Comparison of ENCODE assay signal across 7 mouse cellular contexts in genomic region chr13:45962776-45963175, GRCm38 (mm10). TPM values are rescaled to one million over a fixed set of nuclear protein-coding genes. Genes with fewer than 3 reads are reported as not detected.
DNase-seq lines count a peak whose midpoint lies in the region; ATAC-seq and TF ChIP-seq lines count a peak whose summit lies in the region.

No protein-coding gene starts in this region.

- DNase-seq in lung, postnatal 36 days, result no peak
- no peak for DNase-seq in left cerebral cortex, adult 8-10 months (ENCODE audit: low spot score in 2 of 2)
- no peak for DNase-seq in layer of hippocampus, adult 8-10 months (ENCODE audit: low spot score in 2 of 2)

- TF ChIP-seq CTCF in embryonic fibroblast, embryonic 13.5 days (IDR thresholded peaks at IDR 0.05; ENCODE audit: borderline replicate concordance, insufficient read depth, low read length), result no peak

- peaks cover 56% of the 10 kb centered on the region for H3K4me1 ChIP-seq in lung, embryonic 15.5 days
- peaks cover 16% of the 10 kb centered on the region for H3K4me1 ChIP-seq in embryonic fibroblast, embryonic 13.5 days (ENCODE audit: control insufficient read depth, insufficient read depth, low read length)
- H3K4me1 ChIP-seq in limb, embryonic 12.5 days (replicated peaks), result peaks cover 47% of the 10 kb centered on the region
- H3K4me1 ChIP-seq in stomach, embryonic 15.5 days, result peaks cover 23% of the 10 kb centered on the region

- H3K27ac ChIP-seq in lung, embryonic 15.5 days, result peak overlapping the region; percentile 97
- peak overlapping the region; percentile 65; the same call in 1 of the 2 replicates for H3K27ac ChIP-seq in embryonic fibroblast, embryonic 13.5 days (ENCODE audit: insufficient read depth, low read length)
- H3K27ac ChIP-seq in limb, embryonic 12.5 days, result no peak overlapping the region
- H3K27ac ChIP-seq in stomach, embryonic 15.5 days, result peak overlapping the region; percentile 95

- peak overlapping the region; percentile 94; the same call in 1 of the 2 replicates for H3K9ac ChIP-seq in lung, embryonic 15.5 days
- peak overlapping the region; percentile 90 for H3K9ac ChIP-seq in limb, embryonic 12.5 days (replicated peaks)
- H3K9ac ChIP-seq in stomach, embryonic 15.5 days, result no peak overlapping the region

- no peaks in the 10 kb centered on the region for H3K27me3 ChIP-seq in lung, embryonic 15.5 days
- peaks cover 8% of the 10 kb centered on the region for H3K27me3 ChIP-seq in limb, embryonic 12.5 days
- H3K27me3 ChIP-seq in stomach, embryonic 15.5 days (replicated peaks), result no peaks in the 10 kb centered on the region

- peak overlapping the region; percentile 96 for H3K4me3 ChIP-seq in lung, embryonic 15.5 days
- H3K4me3 ChIP-seq in embryonic fibroblast, embryonic 13.5 days (ENCODE audit: insufficient read depth, low read length), result peak overlapping the region; percentile 94
- peak overlapping the region; percentile 82 for H3K4me3 ChIP-seq in limb, embryonic 12.5 days (replicated peaks)
- H3K4me3 ChIP-seq in stomach, embryonic 15.5 days (replicated peaks), result peak overlapping the region; percentile 84

- no peaks in the 10 kb centered on the region for H3K36me3 ChIP-seq in lung, embryonic 15.5 days
- no peaks in the 10 kb centered on the region for H3K36me3 ChIP-seq in limb, embryonic 12.5 days
- no peaks in the 10 kb centered on the region for H3K36me3 ChIP-seq in stomach, embryonic 15.5 days

- H3K9me3 ChIP-seq in lung, embryonic 15.5 days, result no peaks in the 10 kb centered on the region
- H3K9me3 ChIP-seq in limb, embryonic 12.5 days, result no peaks in the 10 kb centered on the region
- no peaks in the 10 kb centered on the region for H3K9me3 ChIP-seq in stomach, embryonic 15.5 days

- TF ChIP-seq POLR2A in embryonic fibroblast, embryonic 13.5 days (IDR thresholded peaks at IDR 0.05; ENCODE audit: low read depth, low read length), result no peak

- peak overlapping the region; percentile 94 for H3K4me2 ChIP-seq in lung, embryonic 15.5 days
- peak overlapping the region; percentile 89 for H3K4me2 ChIP-seq in limb, embryonic 12.5 days
- H3K4me2 ChIP-seq in stomach, embryonic 15.5 days, result peak overlapping the region; percentile 77

- 2% methylated on average over 5 of the region's 5 CpGs for WGBS in lung, embryonic 15.5 days
- WGBS in limb, embryonic 12.5 days, result 8% methylated on average over 5 of the region's 5 CpGs
- 11% methylated on average over 5 of the region's 5 CpGs for WGBS in stomach, embryonic 15.5 days

- ATAC-seq in lung, embryonic 15.5 days (ENCODE audit: borderline replicate concordance, extremely low read depth, low FRiP score, low TSS enrichment), result no peak
- ATAC-seq in limb, embryonic 12.5 days (ENCODE audit: insufficient number of reproducible peaks, insufficient read depth, low FRiP score, low TSS enrichment, low read depth), result no peak
- ATAC-seq in stomach, embryonic 15.5 days (ENCODE audit: insufficient read depth, low FRiP score, low read depth), result no peak

RNA-seq across cellular contexts. Expression of gene Atxn1, which starts 2.0 kb away (rescaled TPM):
- 7.4 and 8.5 TPM in 2 replicates for polyA plus RNA-seq in lung, embryonic 15.5 days (2015; fragmentation: Nextera tagmentation; extraction: Ambion mirVana)
- 55.8 and 59.3 TPM in 2 replicates for polyA plus RNA-seq in embryonic fibroblast, embryonic 13.5 days (2011; ENCODE audit: insufficient read length, low read depth, missing spikeins)
- polyA plus RNA-seq in limb, embryonic 12.5 days (2016; fragmentation: Nextera tagmentation; extraction: Ambion mirVana), result 2.5 and 2.7 TPM in 2 replicates
- 7.1 and 8.5 TPM in 2 replicates for polyA plus RNA-seq in stomach, embryonic 15.5 days (2015; fragmentation: Nextera tagmentation; extraction: Ambion mirVana)
- 100 to 1,000 TPM; 135 to 195 (median 160) TPM for total RNA-seq in left cerebral cortex, adult 8-10 months (2022)
- 100 to 1,000 TPM; 123 to 159 (median 132) TPM for total RNA-seq in layer of hippocampus, adult 8-10 months (2022)
